Mouse (Mus musculus): ENCODE results near the gene Vmn1r29.

- TF ChIP-seq EP300 (IDR thresholded peaks at IDR 0.05; ENCODE audit: insufficient read depth, low read depth, low read length) (no peak), POLR2A (IDR thresholded peaks at IDR 0.05; ENCODE audit: insufficient read depth, low read depth, low read length) (no peak)
These were observed 9.1 kb upstream of the Vmn1r29 start for GRCm38 (mm10) chr6:58292201-58292600.

Data from heart, adult 2 months (tissue).